Mouse (Mus musculus) brain, adult 10 weeks (tissue): Measurements from ENCODE around the gene Cyp4f13. TPM values are rescaled to one million over a fixed set of nuclear protein-coding genes. Genes with fewer than 3 reads are reported as not detected.

Source experiments
- polyA plus RNA-seq: library from polyadenylated mRNA; stranded (reverse); fragments of 350-450 nt; fragmentation: Illumina TruSeq; extraction: RNeasy Lipid Tissue Mini Kit (QIAGEN cat#74804); gene quantifications from one replicate; pipeline ENCODE4 v1.2.3, GENCODE M21; 2015; ENCODE audit warnings: low read depth, low replicate concordance

The Cyp4f13 gene
- polyA plus RNA-seq: 16.6 TPM

DNA sequence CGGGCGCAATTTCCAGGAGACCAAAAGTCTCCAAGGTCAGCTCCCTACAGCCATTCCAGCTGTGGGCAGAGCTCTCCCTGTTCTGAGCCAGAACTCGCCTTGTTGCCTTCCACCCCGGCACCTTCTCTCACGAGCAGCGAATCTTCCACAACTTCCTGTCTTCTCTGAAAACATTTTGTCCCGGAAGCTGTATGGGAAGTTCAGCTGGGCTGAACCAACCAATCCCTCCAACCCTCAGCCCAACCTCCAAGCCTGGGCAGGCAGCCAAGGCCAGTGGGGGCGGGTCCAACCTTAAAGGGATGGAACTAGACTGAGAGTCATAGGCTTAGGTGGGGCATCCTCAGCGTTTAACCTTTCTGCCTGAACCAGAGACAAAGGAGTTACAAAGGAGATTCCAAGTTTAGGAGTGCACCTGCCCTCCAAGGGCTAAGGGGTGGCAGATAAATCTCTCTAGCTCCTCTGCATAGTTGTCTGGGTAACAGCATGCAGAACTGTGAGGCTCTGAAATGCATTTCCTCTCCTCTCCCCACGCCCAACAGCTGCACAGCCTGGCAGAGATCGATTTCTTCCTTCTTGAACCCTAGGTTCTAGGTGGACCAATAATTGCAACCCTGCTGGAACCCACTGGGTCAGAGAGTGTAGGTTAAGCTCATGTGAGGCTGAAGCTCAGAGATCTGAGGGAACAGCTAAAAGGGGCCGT is at the start of gene Cyp4f13:
Gene Cyp4f13 (minus strand): TSS at position 188 of the 700 bp plus-strand sequence.

DNA sequence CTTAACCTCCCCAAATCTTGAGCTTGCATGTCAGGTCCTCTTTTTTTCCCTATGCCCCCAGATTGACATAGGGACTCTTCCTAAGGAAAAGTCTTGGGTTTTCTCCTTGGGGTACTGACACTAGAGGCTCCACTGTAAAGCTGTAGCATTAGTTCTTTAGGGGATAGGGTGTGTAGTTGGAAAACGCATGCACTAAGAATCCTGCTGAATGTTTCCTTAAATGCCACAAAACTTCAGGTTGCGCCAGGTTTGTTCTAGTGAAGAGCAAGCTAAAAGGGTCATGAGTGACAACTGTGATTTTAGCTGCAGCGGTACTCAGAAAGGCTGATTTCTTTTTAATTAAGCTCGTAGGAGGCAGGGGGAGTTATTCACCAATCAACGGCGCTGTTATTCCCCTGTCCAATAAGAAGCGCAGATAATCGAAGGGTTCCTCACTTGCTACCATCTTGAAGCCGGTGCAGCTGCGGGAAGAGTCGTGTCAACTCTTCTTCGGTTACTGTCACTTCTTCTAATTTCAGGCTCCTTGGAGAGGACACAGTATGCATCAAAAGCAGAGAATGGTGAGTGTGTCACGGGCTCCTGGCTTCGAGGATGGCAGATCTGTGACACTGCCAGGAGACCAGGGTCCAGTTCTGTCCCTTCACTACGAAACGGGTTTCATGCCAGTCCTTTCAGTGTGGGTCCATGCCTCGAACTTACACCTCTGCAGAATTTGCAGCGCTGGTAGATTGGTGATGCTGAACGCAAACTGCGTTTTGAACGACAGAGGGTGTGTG is 45.7 kb upstream of the Cyp4f13 start, which contains the start of gene Zfp952:
Gene Zfp952 (plus strand): TSS at position 431 of the 776 bp plus-strand sequence.

DNA sequence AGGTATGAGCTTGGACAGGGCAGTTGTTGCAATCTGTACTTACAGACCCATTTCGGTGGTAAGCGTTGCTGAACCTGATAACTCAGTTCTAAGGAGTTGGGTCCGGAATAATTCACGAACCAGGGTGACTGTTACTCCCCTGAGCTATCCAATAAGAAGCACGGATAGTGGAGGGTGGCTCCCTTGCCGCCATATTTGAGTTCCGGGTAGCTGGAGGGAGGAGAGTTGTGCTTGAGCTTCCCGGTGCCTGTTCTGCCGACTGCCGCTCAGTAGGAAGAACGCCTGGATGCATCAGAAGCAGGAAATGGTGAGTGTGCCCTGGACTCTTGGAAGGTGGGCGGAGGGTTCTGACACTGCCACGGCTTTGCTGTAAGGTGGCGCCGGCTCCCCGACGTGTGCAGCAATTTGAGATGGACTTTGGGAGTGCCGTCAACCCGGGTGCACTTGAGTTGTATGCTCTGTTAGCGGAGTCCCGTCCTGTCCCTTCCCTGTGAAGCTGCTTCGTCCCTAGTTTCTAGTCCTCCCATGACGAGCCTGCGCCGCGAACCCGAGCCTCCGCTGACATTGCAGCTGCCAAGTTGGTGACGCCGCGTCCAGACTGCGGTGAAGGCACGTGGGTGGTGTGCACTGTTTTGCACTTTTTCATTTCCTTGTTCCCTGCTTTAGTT is 18.6 kb upstream of the Cyp4f13 start, which contains the start of gene Zfp472:
Gene Zfp472 (plus strand): TSS at position 192 of the 668 bp plus-strand sequence.

DNA sequence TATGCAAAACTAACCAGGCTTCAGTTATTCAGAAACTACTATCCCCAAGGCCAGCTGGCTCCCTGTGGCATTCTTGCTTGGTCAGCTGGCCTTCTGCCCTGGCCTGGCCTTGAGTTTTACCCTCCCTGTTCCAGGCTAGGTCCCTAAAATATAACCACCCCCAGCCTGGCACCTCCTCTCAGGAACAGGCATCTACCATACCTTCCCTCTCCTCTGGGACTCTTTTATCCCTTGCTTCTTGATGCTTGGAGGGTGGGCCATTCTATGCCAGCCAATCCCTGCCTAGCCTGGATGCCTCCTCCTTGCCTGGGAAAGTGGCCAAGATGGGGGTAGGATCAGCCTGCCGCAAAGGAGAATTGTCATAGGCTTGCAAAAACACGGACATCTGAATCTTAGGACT is 30.1 kb downstream of the Cyp4f13 start, which contains the start of gene Cyp4f14:
Gene Cyp4f14 (minus strand): TSS at position 212 of the 400 bp plus-strand sequence.

DNA sequence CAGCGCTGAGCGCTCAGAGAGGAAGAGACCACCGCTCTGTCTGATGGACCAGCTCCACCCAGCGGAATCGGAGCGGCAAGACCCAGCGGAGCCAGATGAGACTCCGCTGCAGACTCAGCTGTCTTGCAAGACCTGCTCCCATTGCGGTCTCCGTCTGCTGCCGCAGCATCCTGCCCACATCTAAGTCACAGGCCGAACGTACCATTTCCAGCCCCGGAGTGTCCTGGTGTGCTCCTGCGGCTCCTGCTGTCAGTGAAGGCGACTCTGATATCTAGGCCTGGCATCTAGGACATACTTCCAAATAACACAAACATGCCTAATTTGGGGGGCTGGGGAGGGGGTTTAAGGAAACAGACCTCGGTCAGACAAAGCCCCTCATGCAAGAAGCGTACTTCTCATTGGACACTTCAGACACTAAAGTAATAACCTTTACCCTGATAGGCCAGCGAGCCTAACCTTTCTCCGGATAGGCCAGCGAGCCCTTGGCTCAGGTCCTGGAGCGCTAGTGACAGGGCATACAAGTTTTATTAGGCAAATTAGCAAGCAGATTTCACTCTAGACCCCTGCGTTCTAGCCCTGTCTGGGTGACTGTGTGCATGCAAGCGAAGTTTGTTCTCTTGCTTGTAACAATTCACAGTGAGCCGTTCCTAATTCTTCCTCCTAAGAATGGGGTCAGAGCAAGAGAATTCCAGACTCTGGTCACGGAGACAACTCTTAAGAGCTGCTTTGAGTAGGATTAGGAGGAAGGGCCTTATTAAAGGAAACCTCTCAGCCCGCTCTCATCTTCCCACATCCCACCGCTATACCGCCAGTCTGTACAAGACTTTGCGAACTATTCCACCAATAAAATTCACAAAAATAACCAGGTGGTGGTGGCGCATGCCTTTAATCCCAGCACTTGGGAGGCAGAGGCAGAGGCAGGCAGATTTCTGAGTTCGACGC is 55.7 kb downstream of the Cyp4f13 start, which contains the start of gene Zfp870:
Gene Zfp870 (minus strand): TSS at position 404 of the 942 bp plus-strand sequence.

Other genes starting within 250 kb of the Cyp4f13 start
- gene Zfp871, start 159.1 kb downstream of the Cyp4f13 start, polyA plus RNA-seq: 27.6 TPM
- 8.4 TPM for gene Zfp811, start 137.5 kb downstream of the Cyp4f13 start, polyA plus RNA-seq
- gene Zfp799, start 117.1 kb downstream of the Cyp4f13 start, polyA plus RNA-seq: 14.9 TPM
- 6.4 TPM for gene Zfp870, start 55.8 kb downstream of the Cyp4f13 start, polyA plus RNA-seq
- 9.5 TPM for gene Cyp4f14, start 30.1 kb downstream of the Cyp4f13 start, polyA plus RNA-seq
- gene Zfp472, start 18.4 kb upstream of the Cyp4f13 start, polyA plus RNA-seq: 5.9 TPM
- gene Zfp952, start 45.7 kb upstream of the Cyp4f13 start, polyA plus RNA-seq: 14.7 TPM
- gene Zfp763, start 86.0 kb upstream of the Cyp4f13 start, polyA plus RNA-seq: 16.7 TPM
- gene 4921501E09Rik, start 120.7 kb upstream of the Cyp4f13 start, polyA plus RNA-seq: not detected
- 14.2 TPM for gene Zfp563, start 141.9 kb upstream of the Cyp4f13 start, polyA plus RNA-seq
- 3.5 TPM for gene Morc2b, start 192.3 kb upstream of the Cyp4f13 start, polyA plus RNA-seq
- not detected for gene Olfr55, start 221.0 kb upstream of the Cyp4f13 start, polyA plus RNA-seq
- not detected for gene Olfr239, start 243.9 kb upstream of the Cyp4f13 start, polyA plus RNA-seq